8 mouse cellular contexts compared by ENCODE assay signal in genomic region chr4:119068918-119069317, GRCm38 (mm10). TPM values are rescaled to one million over a fixed set of nuclear protein-coding genes. Genes with fewer than 3 reads are reported as not detected.
DNase-seq lines count a peak whose midpoint lies in the region; ATAC-seq and TF ChIP-seq lines count a peak whose summit lies in the region.

No protein-coding gene starts in this region.

- no peaks in the 10 kb centered on the region for H3K27me3 ChIP-seq in cerebellum, adult 2 months (ENCODE audit: control insufficient read depth, insufficient read depth, low read length)
- peaks cover 12% of the 10 kb centered on the region for H3K27me3 ChIP-seq in lung, embryonic 14.5 days (ENCODE audit: insufficient read depth, low read length)
- peaks cover 4% of the 10 kb centered on the region for H3K27me3 ChIP-seq in embryonic facial prominence, embryonic 11.5 days (ENCODE audit: control insufficient read depth, insufficient read depth, low read length)

- H3K27ac ChIP-seq in cerebellum, adult 2 months (ENCODE audit: insufficient read depth, low read length): no peak overlapping the region
- H3K27ac ChIP-seq in lung, embryonic 14.5 days (ENCODE audit: low read depth): no peak overlapping the region
- H3K27ac ChIP-seq in embryonic facial prominence, embryonic 11.5 days (replicated peaks; ENCODE audit: low read depth, low read length): no peak overlapping the region

- no peak overlapping the region for H3K9ac ChIP-seq in lung, embryonic 14.5 days
- H3K9ac ChIP-seq in embryonic facial prominence, embryonic 11.5 days (replicated peaks; ENCODE audit: low read length): no peak overlapping the region

- TF ChIP-seq POLR2A in cerebellum, adult 2 months (IDR thresholded peaks at IDR 0.05; ENCODE audit: borderline replicate concordance, insufficient read depth, low read length): no peak

- TF ChIP-seq CTCF in cerebellum, adult 2 months (IDR thresholded peaks at IDR 0.05; ENCODE audit: borderline replicate concordance, insufficient read depth, low read depth, low read length): peak; percentile 12; the same call in 1 of the 2 replicates
- peak; percentile 62 for TF ChIP-seq CTCF in lung, embryonic 14.5 days (IDR thresholded peaks at IDR 0.05; ENCODE audit: low read depth)

- ATAC-seq in lung, embryonic 14.5 days (ENCODE audit: insufficient read depth): peak; percentile 51; the same call in 1 of the 2 replicates
- ATAC-seq in embryonic facial prominence, embryonic 11.5 days (replicated peaks; ENCODE audit: insufficient number of reproducible peaks, low FRiP score, low TSS enrichment, low read depth): no peak

- H3K4me2 ChIP-seq in lung, embryonic 14.5 days: no peak overlapping the region
- no peak overlapping the region for H3K4me2 ChIP-seq in embryonic facial prominence, embryonic 11.5 days (ENCODE audit: low read depth, low read length)

- no peaks in the 10 kb centered on the region for H3K4me1 ChIP-seq in cerebellum, adult 2 months (ENCODE audit: control insufficient read depth, insufficient read depth, low read length)
- no peaks in the 10 kb centered on the region; the same call in 1 of the 2 replicates for H3K4me1 ChIP-seq in lung, embryonic 14.5 days (ENCODE audit: insufficient read depth)
- H3K4me1 ChIP-seq in embryonic facial prominence, embryonic 11.5 days (ENCODE audit: control insufficient read depth, insufficient read depth, low read length): no peaks in the 10 kb centered on the region; the same call in 1 of the 2 replicates

- no peaks in the 10 kb centered on the region for H3K9me3 ChIP-seq in lung, embryonic 14.5 days (ENCODE audit: low read depth, low read length)
- no peaks in the 10 kb centered on the region for H3K9me3 ChIP-seq in embryonic facial prominence, embryonic 11.5 days (replicated peaks; ENCODE audit: control insufficient read depth, low read length)

- no peak overlapping the region for H3K4me3 ChIP-seq in cerebellum, adult 2 months (replicated peaks; ENCODE audit: insufficient read depth, low read depth, low read length)
- no peak overlapping the region for H3K4me3 ChIP-seq in lung, embryonic 14.5 days (ENCODE audit: low read depth, low read length)
- no peak overlapping the region for H3K4me3 ChIP-seq in embryonic facial prominence, embryonic 11.5 days (ENCODE audit: low read depth, low read length)

- DNase-seq in cerebellum, adult 2 months: no peak
- DNase-seq in cerebellum, adult 11-12 months: no peak
- DNase-seq in lung, embryonic 14.5 days: peak; percentile 59
- no peak for DNase-seq in lung, adult 18-20 months
- peak; percentile 40 for DNase-seq in embryonic facial prominence, embryonic 11.5 days (ENCODE audit: low spot score)
- peak; percentile 72 for DNase-seq in retina, embryonic 14.5 days (ENCODE audit: low spot score)
- no peak for DNase-seq in layer of hippocampus, postnatal 14 days (ENCODE audit: low spot score in 2 of 2)
- no peak for DNase-seq in ovary, postnatal 14 days (ENCODE audit: low spot score)

- no peaks in the 10 kb centered on the region for H3K36me3 ChIP-seq in lung, embryonic 14.5 days (ENCODE audit: insufficient read depth)
- no peaks in the 10 kb centered on the region for H3K36me3 ChIP-seq in embryonic facial prominence, embryonic 11.5 days (replicated peaks; ENCODE audit: control insufficient read depth, insufficient read depth, low read depth, low read length)

- WGBS in cerebellum, adult 2 months: 55% methylated on average over 6 of the region's 6 CpGs
- 54% methylated on average over 6 of the region's 6 CpGs for WGBS in lung, embryonic 14.5 days
- WGBS in embryonic facial prominence, embryonic 11.5 days: 64% methylated on average over 6 of the region's 6 CpGs

RNA-seq across cellular contexts. Expression of gene Slc2a1, which starts 39.6 kb away (rescaled TPM):
- polyA plus RNA-seq in cerebellum, adult 2 months (2012; rRNA removed): 121 and 125 TPM in 2 replicates
- polyA plus RNA-seq in lung, embryonic 14.5 days (2014; fragmentation: Nextera tagmentation; extraction: Ambion mirVana): 70.7 and 83.1 TPM in 2 replicates
- 111 and 140 TPM in 2 replicates for polyA plus RNA-seq in embryonic facial prominence, embryonic 11.5 days (2014; fragmentation: Nextera tagmentation; extraction: Ambion mirVana)
- total RNA-seq in layer of hippocampus, postnatal 14 days (2021): 100 to 1,000 TPM in 1 of 2 experiments, 10 to 100 TPM in 1; 89.7 to 110 TPM

Comparison
In these comparisons a context has a peak if more than half of its experiments do, and no peak if none do; other contexts are left out.
1. DNase-seq: peak in lung, embryonic 14.5 days (single experiment), embryonic facial prominence, embryonic 11.5 days (single experiment) and retina, embryonic 14.5 days (single experiment); none in cerebellum, adult 2 months (0 of 2), cerebellum, adult 11-12 months (single experiment), lung, adult 18-20 months (0 of 2), layer of hippocampus, postnatal 14 days (0 of 2) and ovary, postnatal 14 days (single experiment).